Mouse (Mus musculus) left cerebral cortex, adult 9 months (tissue): Measurements from ENCODE around the gene Extl1.

Experiments
- DNase-seq, 2 experiments: peaks; one replicate each; pipeline ENCODE4 v3.0.0; 2022; ENCODE audit warnings: low spot score in 2 of 2

The Extl1 gene

GRCm38 (mm10) chr4:134314081-134314655 is 69.5 kb downstream of the Extl1 start:
- DNase-seq = no peak

GRCm38 (mm10) chr4:134312901-134313300 is 70.7 kb downstream of the Extl1 start:
- DNase-seq = no peak

- no peak for DNase-seq
Measured at GRCm38 (mm10) chr4:134312341-134312740, 71.3 kb downstream of the Extl1 start.

GRCm38 (mm10) chr4:134311784-134312183 is 71.9 kb downstream of the Extl1 start:
- no peak for DNase-seq

GRCm38 (mm10) chr4:134310656-134311055 is 73.0 kb downstream of the Extl1 start:
- DNase-seq = no peak

GRCm38 (mm10) chr4:134310106-134310505 is 73.5 kb downstream of the Extl1 start:
- DNase-seq = no peak

- peak in 1 of 2 experiments; percentile 39 for DNase-seq
Measured at GRCm38 (mm10) chr4:134307367-134308072, 76.1 kb downstream of the Extl1 start.

- no peak for DNase-seq
Measured at GRCm38 (mm10) chr4:134306963-134307362, 76.7 kb downstream of the Extl1 start.
